Mouse (Mus musculus) heart, postnatal 0 days (tissue): ENCODE measurements at regions not wholly inside any gene's neighbourhood (a gene's known extent, or its start where the extent isn't known, plus 50 kb on each side); places are given as distances from the start of the nearest gene placed in this dataset.

ENCODE experiments used
- CTCF ChIP-seq: IDR thresholded peaks from 2 replicates; pipeline ENCODE4 v1.5.1; 2016; ENCODE audit warnings: antibody characterized with exemption, control low read depth, low read depth
- EP300 ChIP-seq: IDR thresholded peaks from 2 replicates; pipeline ENCODE4 v1.6.1; 2016; ENCODE audit warnings: antibody characterized with exemption, low read depth

DNA sequence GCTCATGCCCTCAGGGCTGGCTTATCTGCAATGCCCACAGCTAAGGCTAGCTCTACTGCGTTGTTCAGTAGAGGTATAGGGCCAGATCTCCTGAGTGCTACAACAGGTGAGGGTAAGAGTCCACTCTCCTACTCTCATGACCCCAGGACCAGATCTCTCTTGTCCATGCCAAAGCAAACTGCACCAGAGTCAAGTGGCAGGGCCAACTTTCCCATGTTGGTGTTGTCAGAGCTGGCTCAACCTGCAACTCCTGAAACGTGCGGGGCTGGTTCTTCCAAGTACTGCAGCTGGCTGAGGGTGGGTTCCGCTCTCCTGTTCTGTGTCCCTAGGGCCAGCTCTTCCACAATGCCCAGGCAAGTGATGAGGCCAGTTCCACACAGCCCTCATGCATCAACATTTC, 61.5 kb upstream of the Fxr1 start:
- no peak for TF ChIP-seq CTCF
- TF ChIP-seq EP300 = no peak
